Mouse (Mus musculus): ENCODE data around the gene Adam30.
"Not testable (repeated sequence)": the region's sequence is repeated elsewhere in the genome, so short reads cannot be mapped to it uniquely, and the experiment has no call there.

The Adam30 gene

GRCm38 (mm10) chr3:98160330-98160729, at the start of gene Adam30:
TSS of gene Adam30 (plus strand) at chr3:98160630.
- DNase-seq (ENCODE audit: inconsistent age in 2 of 2, low spot score in 1 of 2) = no peak

- DNase-seq (ENCODE audit: inconsistent age in 2 of 2, low spot score in 1 of 2) = no peak
These were observed 42.2 kb upstream of the Adam30 start for GRCm38 (mm10) chr3:98118252-98118651.

GRCm38 (mm10) chr3:98119338-98119737, 41.1 kb upstream of the Adam30 start:
- DNase-seq (ENCODE audit: inconsistent age in 2 of 2, low spot score in 1 of 2) = no peak

GRCm38 (mm10) chr3:98120884-98121283, 39.5 kb upstream of the Adam30 start:
- no peak for DNase-seq (ENCODE audit: inconsistent age in 2 of 2, low spot score in 1 of 2)

- no peak for DNase-seq (ENCODE audit: inconsistent age in 2 of 2, low spot score in 1 of 2)
These were observed 32.7 kb upstream of the Adam30 start for GRCm38 (mm10) chr3:98127775-98128174.

GRCm38 (mm10) chr3:98128716-98129115, 31.7 kb upstream of the Adam30 start:
- no peak for DNase-seq (ENCODE audit: inconsistent age in 2 of 2, low spot score in 1 of 2)

- not testable (repeated sequence) for DNase-seq (ENCODE audit: inconsistent age in 2 of 2, low spot score in 1 of 2)
These were observed 28.3 kb upstream of the Adam30 start for GRCm38 (mm10) chr3:98132140-98132539.

GRCm38 (mm10) chr3:98132636-98133035, 27.8 kb upstream of the Adam30 start:
- no peak for DNase-seq (ENCODE audit: inconsistent age in 2 of 2, low spot score in 1 of 2)

- DNase-seq (ENCODE audit: inconsistent age in 2 of 2, low spot score in 1 of 2) = no peak
These were observed 19.0 kb upstream of the Adam30 start for GRCm38 (mm10) chr3:98141456-98141855.

- no peak for DNase-seq (ENCODE audit: inconsistent age in 2 of 2, low spot score in 1 of 2)
These were observed 17.6 kb upstream of the Adam30 start for GRCm38 (mm10) chr3:98142862-98143261.

GRCm38 (mm10) chr3:98145204-98145603, 15.2 kb upstream of the Adam30 start:
- DNase-seq (ENCODE audit: inconsistent age in 2 of 2, low spot score in 1 of 2) = no peak

- peak in 1 of 2 experiments; percentile 32 for DNase-seq (ENCODE audit: inconsistent age in 2 of 2, low spot score in 1 of 2)
These were observed 13.7 kb upstream of the Adam30 start for GRCm38 (mm10) chr3:98146471-98147410.

- peak; percentile 83 to 88 for DNase-seq (ENCODE audit: inconsistent age in 2 of 2, low spot score in 1 of 2)
These were observed 12.7 kb upstream of the Adam30 start for GRCm38 (mm10) chr3:98147706-98148105.

GRCm38 (mm10) chr3:98149881-98150280, 10.5 kb upstream of the Adam30 start:
- DNase-seq (ENCODE audit: inconsistent age in 2 of 2, low spot score in 1 of 2) = no peak

- no peak for DNase-seq (ENCODE audit: inconsistent age in 2 of 2, low spot score in 1 of 2)
These were observed 9.4 kb upstream of the Adam30 start for GRCm38 (mm10) chr3:98151016-98151415.

GRCm38 (mm10) chr3:98153460-98153859, 7.0 kb upstream of the Adam30 start:
- no peak for DNase-seq (ENCODE audit: inconsistent age in 2 of 2, low spot score in 1 of 2)

GRCm38 (mm10) chr3:98156158-98156557, 4.3 kb upstream of the Adam30 start:
- DNase-seq (ENCODE audit: inconsistent age in 2 of 2, low spot score in 1 of 2) = no peak

GRCm38 (mm10) chr3:98157073-98157472, 3.4 kb upstream of the Adam30 start:
- no peak for DNase-seq (ENCODE audit: inconsistent age in 2 of 2, low spot score in 1 of 2)

GRCm38 (mm10) chr3:98157585-98157984, 2.8 kb upstream of the Adam30 start:
- DNase-seq (ENCODE audit: inconsistent age in 2 of 2, low spot score in 1 of 2) = no peak

- DNase-seq (ENCODE audit: inconsistent age in 2 of 2, low spot score in 1 of 2) = no peak
These were observed 1.8 kb upstream of the Adam30 start for GRCm38 (mm10) chr3:98158646-98159045.

GRCm38 (mm10) chr3:98159289-98159688, 1.1 kb upstream of the Adam30 start:
- DNase-seq (ENCODE audit: inconsistent age in 2 of 2, low spot score in 1 of 2) = no peak

GRCm38 (mm10) chr3:98178340-98178739, 17.9 kb downstream of the Adam30 start:
- DNase-seq (ENCODE audit: inconsistent age in 2 of 2, low spot score in 1 of 2) = peak in 1 of 2 experiments; percentile 71

GRCm38 (mm10) chr3:98180805-98181204, 20.4 kb downstream of the Adam30 start:
- DNase-seq (ENCODE audit: inconsistent age in 2 of 2, low spot score in 1 of 2) = peak in 1 of 2 experiments; percentile 64

Data from adrenal gland, adult (tissue).